Mouse (Mus musculus) intestine, embryonic 14.5 days (tissue): Measurements from ENCODE around the gene Cdkl4. TPM values are rescaled to one million over a fixed set of nuclear protein-coding genes. Genes with fewer than 3 reads are reported as not detected.

Experiments
- ATAC-seq: fragments of 200-750 bp; cut with Nextera tagmentation; replicated peaks from 2 replicates; pipeline ENCODE4 v1.8.0; 2017; ENCODE audit warnings: low read depth, moderate number of reproducible peaks, moderate TSS enrichment, moderate library complexity; ENCODE audit not compliant: low FRiP score, low TSS enrichment
- DNase-seq: peaks from one replicate; pipeline ENCODE4 v3.0.0-alpha.2; 2018; ENCODE audit warnings: low spot score
- H3K27ac ChIP-seq: fragments of 300-500 bp; sonication (generic); 2 replicates; pipeline ENCODE4 v1.5.1; 2014; ENCODE audit warnings: low read depth, mild to moderate bottlenecking, control low read depth
- H3K27me3 ChIP-seq: fragments of 300-500 bp; sonication (generic); replicated peaks from 2 replicates; pipeline ENCODE4 v1.6.1; 2014; ENCODE audit warnings: low read length, control low read depth; ENCODE audit not compliant: control insufficient read depth, insufficient read depth
- H3K36me3 ChIP-seq: fragments of 300-500 bp; sonication (generic); 2 replicates; pipeline ENCODE4 v1.6.1; 2014; ENCODE audit warnings: low read length, control low read depth; ENCODE audit not compliant: control insufficient read depth, insufficient read depth
- H3K4me1 ChIP-seq: fragments of 300-500 bp; sonication (generic); replicated peaks from 2 replicates; pipeline ENCODE4 v1.6.1; 2014; ENCODE audit warnings: low read length, control low read depth, mixed read lengths; ENCODE audit not compliant: control insufficient read depth, insufficient read depth
- H3K4me2 ChIP-seq: fragments of 300-500 bp; sonication (generic); 2 replicates; pipeline ENCODE4 v1.6.1; 2014; ENCODE audit warnings: low read length
- H3K4me3 ChIP-seq: fragments of 300-500 bp; sonication (generic); 2 replicates; pipeline ENCODE4 v1.5.1; 2014; ENCODE audit warnings: low read depth, low read length, control low read depth, mixed read lengths
- H3K9ac ChIP-seq: fragments of 300-500 bp; sonication (generic); 2 replicates; pipeline ENCODE4 v1.6.1; 2014; ENCODE audit warnings: mild to moderate bottlenecking, low read length
- H3K9me3 ChIP-seq: fragments of 300-500 bp; sonication (generic); 2 replicates; pipeline ENCODE4 v1.6.1; 2016; ENCODE audit warnings: low read length, control low read depth; ENCODE audit not compliant: control insufficient read depth
- WGBS: fragments of 180-500 bp; shearing (Covaris S2); extraction: QIAGEN DNeasy Blood & Tissue Kit; methylation state at CpG from one replicate; pipeline ENCODE4 v1.1.7; 2014; 5-methylcytosine and 5-hydroxymethylcytosine counted together
- polyA plus RNA-seq: library from polyadenylated mRNA; unstranded; fragments of >200 nt; fragmentation: Nextera tagmentation; extraction: Ambion mirVana; gene quantifications from 2 replicates; pipeline ENCODE4 v1.2.1, GENCODE M21; 2014

Cdkl4 gene
- polyA plus RNA-seq, 1 experiment from 2014 or later, result 0.51 TPM

DNA sequence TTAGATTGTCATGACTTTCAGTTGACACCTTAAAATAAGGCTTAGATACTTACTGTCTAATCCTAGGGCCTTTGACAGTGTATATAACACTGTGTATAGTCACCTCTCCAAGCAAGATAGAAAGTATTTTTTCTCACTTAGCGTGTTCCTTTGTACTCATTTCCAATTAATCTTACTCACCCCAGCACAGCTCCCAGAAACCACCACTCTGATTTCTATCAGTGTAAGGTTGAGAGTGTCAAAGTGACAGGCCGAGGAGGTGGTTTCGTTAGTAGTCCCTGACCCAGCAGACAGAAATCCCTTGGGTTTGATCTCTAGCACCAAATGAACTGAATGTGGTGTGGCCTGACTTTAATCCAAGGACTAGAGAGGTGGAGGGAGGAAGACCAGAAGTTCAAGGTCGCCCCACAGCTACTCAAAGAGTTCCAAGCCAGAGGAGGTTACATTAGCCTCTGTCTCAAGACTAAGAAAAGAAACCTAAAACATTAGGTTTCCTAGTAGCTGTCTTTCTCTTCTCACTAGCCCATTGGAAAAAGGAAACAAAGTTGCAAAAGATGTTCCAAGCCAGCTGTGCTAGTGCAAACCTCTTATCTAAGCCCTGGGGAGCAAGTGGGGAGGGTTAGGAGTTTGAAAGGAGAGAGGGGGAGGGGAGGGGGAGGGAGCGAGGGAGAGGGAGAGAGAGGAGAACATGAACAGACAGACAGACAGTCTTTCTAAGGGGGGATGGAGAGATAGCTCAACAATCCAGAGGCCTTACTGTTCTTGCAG, 76.4 kb downstream of the Cdkl4 start:
- WGBS, result 65% methylated on average over 5 of the region's 5 CpGs
- no peak for ATAC-seq
- H3K4me1 ChIP-seq, result no peaks in the 10 kb centered on the region

DNA sequence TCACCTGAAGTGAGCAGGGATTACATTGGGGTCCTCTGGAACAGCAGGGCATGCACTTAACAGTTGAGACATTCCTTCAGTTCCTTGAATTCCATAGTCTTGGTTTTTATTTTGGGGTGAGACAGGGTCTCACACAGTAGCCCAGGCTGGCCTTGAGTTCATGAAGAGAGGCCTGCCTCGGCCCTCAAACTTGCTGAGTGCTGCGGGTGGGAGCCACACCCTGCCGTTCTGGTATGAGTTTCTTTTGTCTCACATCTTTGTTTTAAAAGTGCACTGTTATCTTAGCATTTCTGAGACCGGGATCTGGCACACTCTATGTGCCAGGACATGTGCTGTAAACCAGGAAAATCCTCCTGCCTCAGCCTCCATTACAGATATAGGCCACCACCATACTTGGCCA, 77.6 kb downstream of the Cdkl4 start:
- Histone ChIP-seq H3K9ac (no peak overlapping the region), H3K4me3 (no peak overlapping the region), H3K4me1 (no peaks in the 10 kb centered on the region), H3K36me3 (no peaks in the 10 kb centered on the region), H3K9me3 (no peaks in the 10 kb centered on the region), H3K4me2 (no peak overlapping the region), H3K27me3 (no peaks in the 10 kb centered on the region), H3K27ac (no peak overlapping the region)
- ATAC-seq (no peak), DNase-seq (no peak)
- WGBS, result 79% methylated on average over 4 of the region's 4 CpGs

More for the DNA sequence above, 76.4 kb downstream of the Cdkl4 start:
- Histone ChIP-seq H3K27me3 (no peaks in the 10 kb centered on the region), H3K4me3 (no peak overlapping the region), H3K9ac (no peak overlapping the region), H3K9me3 (no peaks in the 10 kb centered on the region), H3K36me3 (no peaks in the 10 kb centered on the region), H3K27ac (no peak overlapping the region), H3K4me2 (no peak overlapping the region)
- no peak for DNase-seq

DNA sequence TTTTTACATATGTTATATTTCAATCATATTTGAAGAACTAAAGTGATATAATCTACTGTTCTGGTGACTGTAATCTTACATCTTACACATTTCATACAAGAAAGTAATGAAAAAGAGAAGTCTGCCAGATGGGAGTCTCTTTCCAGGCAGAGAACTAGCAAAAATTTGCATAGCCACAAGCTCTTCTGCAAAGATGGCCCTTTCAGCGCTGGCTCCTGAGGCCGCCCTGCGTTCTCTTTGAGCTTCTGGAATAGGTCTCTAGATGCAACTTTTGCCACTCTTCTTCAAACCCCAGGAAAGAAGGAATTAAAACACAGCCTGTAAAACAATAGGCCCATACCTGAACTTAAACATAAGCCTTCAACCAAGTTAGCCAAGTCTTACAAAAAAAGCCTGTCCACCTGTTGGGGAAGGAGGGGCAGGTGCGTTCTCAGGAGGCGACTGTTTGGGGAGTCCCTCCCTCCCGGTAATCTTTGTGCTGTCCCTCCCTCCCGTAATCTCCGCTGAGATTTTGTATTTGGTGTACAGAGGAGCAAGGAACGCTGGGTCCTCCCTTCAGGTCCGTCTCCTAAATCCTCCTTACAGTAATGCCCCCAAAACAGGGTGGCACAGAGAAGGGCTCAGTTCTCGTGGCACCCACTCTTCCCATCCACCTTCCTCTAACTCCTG, 78.9 kb downstream of the Cdkl4 start:
- H3K9me3 ChIP-seq, result no peaks in the 10 kb centered on the region
- WGBS, result 62% methylated on average over 11 of the region's 11 CpGs

DNA sequence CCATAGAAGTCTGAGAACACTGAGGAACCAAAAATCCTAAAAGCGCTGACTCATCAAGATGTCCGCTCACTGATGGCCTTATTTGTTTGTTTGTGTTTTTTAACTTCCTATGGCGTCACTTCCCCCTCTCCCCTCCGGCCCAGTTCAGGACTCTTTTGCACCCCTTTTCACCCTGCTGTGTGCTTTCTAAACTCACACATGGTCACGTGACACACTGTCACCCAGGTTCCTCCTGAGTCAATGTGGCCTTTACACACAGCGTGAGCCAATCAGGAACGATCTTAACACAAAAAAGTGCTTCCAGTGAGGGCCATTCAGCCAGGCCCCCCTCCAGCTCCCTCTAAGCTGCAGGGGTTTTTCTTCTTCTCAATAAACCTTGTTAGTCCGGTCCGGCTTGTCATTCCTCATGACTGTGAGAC, 80.4 kb downstream of the Cdkl4 start:
- ATAC-seq, result no peak
- H3K9ac ChIP-seq, result no peak overlapping the region

More for the DNA sequence above, 78.9 kb downstream of the Cdkl4 start:
- H3K27me3 ChIP-seq, result no peaks in the 10 kb centered on the region
- no peak overlapping the region for H3K9ac ChIP-seq
- ATAC-seq, result no peak
- no peak overlapping the region for H3K4me3 ChIP-seq
- no peak overlapping the region for H3K27ac ChIP-seq
- no peaks in the 10 kb centered on the region for H3K36me3 ChIP-seq
- DNase-seq, result no peak
- no peak overlapping the region for H3K4me2 ChIP-seq
- H3K4me1 ChIP-seq, result no peaks in the 10 kb centered on the region

DNA sequence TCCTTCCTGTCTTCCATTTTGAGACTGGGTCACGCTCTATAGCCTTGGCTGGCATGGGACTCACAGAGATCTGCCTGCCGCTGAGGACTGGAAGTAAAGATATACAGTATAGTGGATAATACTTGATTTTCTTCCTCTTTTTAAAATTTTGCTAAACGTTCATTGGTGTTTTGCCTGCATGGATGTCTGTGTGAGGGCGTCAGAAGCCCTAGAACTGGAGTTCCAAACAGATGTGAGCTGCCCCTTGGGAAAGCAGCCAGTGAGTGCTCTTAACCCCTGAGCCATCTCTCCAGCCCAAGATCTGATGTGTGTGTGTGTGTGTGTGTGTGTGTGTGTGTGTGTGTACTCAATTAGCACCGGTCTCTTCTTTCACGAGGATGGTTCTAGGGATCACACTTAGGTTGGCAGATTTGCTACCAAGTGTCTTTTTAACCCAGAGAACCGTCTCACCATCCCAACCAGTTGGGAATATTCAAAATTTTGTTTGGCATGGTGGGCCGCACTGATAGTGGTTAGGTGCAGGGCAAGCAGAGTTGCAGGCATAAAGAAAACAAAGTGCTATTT, 80.9 kb downstream of the Cdkl4 start:
- no peak overlapping the region for H3K27ac ChIP-seq
- no peaks in the 10 kb centered on the region for H3K27me3 ChIP-seq
- no peaks in the 10 kb centered on the region for H3K9me3 ChIP-seq
- ATAC-seq (no peak), DNase-seq (no peak)
- WGBS, result 89% methylated on average over 8 of the region's 8 CpGs
- no peak overlapping the region for H3K9ac ChIP-seq
- H3K36me3 ChIP-seq, result no peaks in the 10 kb centered on the region
- H3K4me2 ChIP-seq, result no peak overlapping the region
- no peaks in the 10 kb centered on the region for H3K4me1 ChIP-seq
- H3K4me3 ChIP-seq, result no peak overlapping the region

More for the DNA sequence above, 80.4 kb downstream of the Cdkl4 start:
- no peak overlapping the region for H3K27ac ChIP-seq
- H3K4me1 ChIP-seq, result no peaks in the 10 kb centered on the region
- WGBS, result 82% methylated on average over 9 of the region's 9 CpGs
- no peaks in the 10 kb centered on the region for H3K9me3 ChIP-seq
- no peak for DNase-seq
- no peaks in the 10 kb centered on the region for H3K27me3 ChIP-seq
- no peak overlapping the region for H3K4me3 ChIP-seq
- no peaks in the 10 kb centered on the region for H3K36me3 ChIP-seq
- no peak overlapping the region for H3K4me2 ChIP-seq

DNA sequence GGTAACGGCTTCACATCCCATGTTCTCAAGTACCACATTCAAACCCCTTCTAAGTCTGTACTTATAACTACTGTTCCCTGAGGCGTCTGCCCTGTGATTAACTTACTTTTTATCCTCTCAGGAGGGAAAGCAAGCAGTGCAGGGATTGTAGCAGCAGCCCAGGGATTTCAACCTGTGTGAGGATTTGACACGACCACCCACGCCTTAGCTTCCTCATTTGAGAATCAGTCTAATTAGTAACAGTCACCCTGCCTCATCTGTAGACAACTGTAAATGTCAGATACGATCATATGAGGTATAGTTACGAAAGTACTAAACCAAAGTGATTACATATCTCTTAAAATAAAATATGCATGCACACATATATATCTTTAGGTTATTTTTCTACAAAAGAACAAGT, 81.4 kb downstream of the Cdkl4 start:
- no peaks in the 10 kb centered on the region for H3K36me3 ChIP-seq
- no peaks in the 10 kb centered on the region for H3K27me3 ChIP-seq
- no peaks in the 10 kb centered on the region for H3K9me3 ChIP-seq
- no peak overlapping the region for H3K9ac ChIP-seq
- DNase-seq (no peak), ATAC-seq (no peak)
- no peak overlapping the region for H3K4me2 ChIP-seq
- H3K27ac ChIP-seq, result no peak overlapping the region
- 78% methylated on average over 6 of the region's 6 CpGs for WGBS
- no peak overlapping the region for H3K4me3 ChIP-seq
- no peaks in the 10 kb centered on the region for H3K4me1 ChIP-seq

DNA sequence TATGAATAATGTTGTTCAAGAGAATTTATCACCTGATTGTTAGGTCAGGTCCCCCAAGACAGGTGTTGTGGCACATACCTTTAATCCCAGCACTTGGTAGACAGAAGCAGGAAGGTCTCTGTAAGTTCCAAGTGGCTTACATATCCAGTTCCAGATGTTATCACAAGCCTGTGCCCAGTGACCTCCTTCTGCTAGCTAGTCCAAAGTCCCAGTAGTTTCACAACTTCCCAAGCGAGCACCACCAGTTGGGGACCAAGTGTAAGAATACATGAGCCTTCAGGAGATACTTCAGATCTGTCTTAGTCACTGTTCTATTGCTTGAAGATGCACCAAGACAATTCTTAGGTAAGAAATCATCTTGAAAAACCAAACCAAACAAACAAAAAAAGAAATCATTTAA, 83.7 kb downstream of the Cdkl4 start:
- 77% methylated on average over 1 of the region's 1 CpGs for WGBS
- no peak for ATAC-seq
- Histone ChIP-seq H3K36me3 (no peaks in the 10 kb centered on the region), H3K27ac (no peak overlapping the region), H3K27me3 (no peaks in the 10 kb centered on the region), H3K4me3 (no peak overlapping the region), H3K9me3 (no peaks in the 10 kb centered on the region), H3K4me1 (no peaks in the 10 kb centered on the region), H3K4me2 (no peak overlapping the region), H3K9ac (no peak overlapping the region)
- no peak for DNase-seq

DNA sequence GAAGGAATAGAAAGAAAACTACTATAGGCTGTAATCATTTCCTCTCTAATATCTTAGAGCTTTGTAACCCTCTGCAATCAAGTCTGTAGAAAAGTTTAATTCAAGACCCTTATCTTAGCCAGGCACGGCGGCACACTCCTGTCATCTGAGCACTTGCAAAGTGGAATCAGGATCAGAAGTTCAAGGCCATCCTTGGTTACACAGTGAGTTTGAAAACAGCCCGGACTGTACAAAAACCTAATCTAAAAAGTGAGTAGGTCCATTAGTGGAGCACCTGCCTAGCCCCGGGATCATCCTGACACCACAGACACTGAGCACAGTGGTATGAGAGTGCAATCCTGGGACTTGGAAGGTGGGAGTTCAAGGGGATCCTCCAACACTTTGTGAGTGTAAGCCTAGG, 84.8 kb downstream of the Cdkl4 start:
- 76% methylated on average over 4 of the region's 4 CpGs for WGBS
- H3K9me3 ChIP-seq, result no peaks in the 10 kb centered on the region
- DNase-seq (no peak), ATAC-seq (no peak; the same call in 1 of the 2 replicates)
- H3K4me3 ChIP-seq, result no peak overlapping the region
- no peaks in the 10 kb centered on the region for H3K4me1 ChIP-seq
- H3K4me2 ChIP-seq, result no peak overlapping the region
- no peak overlapping the region for H3K9ac ChIP-seq
- H3K27ac ChIP-seq, result no peak overlapping the region
- no peaks in the 10 kb centered on the region for H3K36me3 ChIP-seq
- no peaks in the 10 kb centered on the region for H3K27me3 ChIP-seq
